Mouse (Mus musculus) stomach, postnatal 0 days (tissue): ENCODE data around the gene Ablim2.

Experiments used
- CTCF ChIP-seq: IDR thresholded peaks from 2 replicates; pipeline ENCODE4 v1.5.1; 2016; ENCODE audit warnings: antibody characterized with exemption, low read depth, mild to moderate bottlenecking, moderate library complexity
- EP300 ChIP-seq: optimal IDR thresholded peaks from 2 replicates; pipeline ENCODE3; 2016; ENCODE audit warnings: antibody characterized with exemption

GRCm38 (mm10) chr5:35785853-35786252 is 28.2 kb downstream of the Ablim2 start:
- TF ChIP-seq CTCF (no peak), EP300 (no peak)
